Mouse (Mus musculus) lung, adult 2 months (tissue): Measurements from ENCODE around the gene Spire2.

Experiments
- CTCF ChIP-seq: fragments of 200-500 bp; IDR thresholded peaks from 2 replicates; pipeline ENCODE4 v1.5.1; 2011; ENCODE audit warnings: mild to moderate bottlenecking, low read length, control low read depth; ENCODE audit not compliant: insufficient read depth
- POLR2A ChIP-seq: fragments of 200-500 bp; IDR thresholded peaks from 2 replicates; pipeline ENCODE4 v1.6.1; 2011; ENCODE audit warnings: low read depth, mild to moderate bottlenecking, control low read depth, low read length, borderline replicate concordance; ENCODE audit errors: extremely low read depth

- TF ChIP-seq CTCF, result no peak
- no peak for TF ChIP-seq POLR2A
These were observed 65.8 kb downstream of the Spire2 start for GRCm38 (mm10) chr8:123398308-123398707.
